Mouse (Mus musculus) megakaryocyte-erythroid progenitor cell, adult 5-6 weeks (primary cell): Measurements from ENCODE around the gene Rap2a. TPM values are rescaled to one million over a fixed set of nuclear protein-coding genes. Genes with fewer than 3 reads are reported as not detected.
A peak's percentile ranks its signal among the peaks of the same experiment; 100 is the strongest.

Experiments
- ATAC-seq: replicated peaks from 2 replicates; pipeline ENCODE4 v1.8.0; 2016; ENCODE audit warnings: mild to moderate bottlenecking, inconsistent platforms; ENCODE audit not compliant: severe bottlenecking, poor library complexity, low FRiP score, low TSS enrichment
- total RNA-seq, 2 experiments: library from RNA; stranded (forward) in 1 of 2; stranded (reverse) in 1 of 2; fragments of 200-1000, 215-1000 nt in 1 of 2; fragments of >200 nt in 1 of 2; fragmentation: Nextera tagmentation in 1 of 2; gene quantifications; 2 replicates each; pipeline ENCODE4 v1.2.3; 2014 to 2017

Gene Rap2a
- total RNA-seq (2014; fragmentation: Nextera tagmentation): 3.4 and 4.6 TPM in 2 replicates
- total RNA-seq (2017): 3.1 and 3.7 TPM in 2 replicates

DNA sequence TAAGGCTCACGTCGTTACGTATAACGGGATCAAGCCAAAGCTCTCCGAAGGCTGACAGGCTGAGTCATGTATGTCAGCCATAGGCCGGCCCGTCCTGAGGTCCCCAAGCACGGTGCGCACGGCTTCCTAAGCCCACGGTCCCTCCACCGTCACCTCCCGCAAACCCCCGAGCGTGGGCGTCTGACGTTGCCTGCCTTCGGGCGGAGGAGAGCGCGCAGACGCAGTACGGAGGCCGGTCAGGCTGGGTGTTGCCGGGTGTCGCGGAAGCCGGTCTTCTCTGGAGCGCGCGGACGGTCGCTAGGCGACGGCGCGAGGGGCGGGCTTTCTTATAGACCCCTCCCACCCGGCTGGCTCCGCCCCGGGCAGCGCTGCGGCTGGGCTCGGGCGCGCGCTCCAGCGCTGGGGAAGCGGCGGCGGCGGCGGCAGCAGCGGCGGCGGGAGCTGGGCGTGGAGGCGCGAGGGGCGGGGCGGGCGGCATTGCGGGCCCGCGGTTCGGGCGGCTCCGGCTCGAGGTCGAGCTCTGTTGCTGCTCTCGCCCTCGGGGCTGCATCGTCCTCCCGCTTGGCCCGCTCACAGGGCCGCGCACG, at the start of gene Rap2a:
Rap2a (plus strand) TSS at position 463 of the 587 bp plus-strand sequence.
- peak; percentile 78 for ATAC-seq

DNA sequence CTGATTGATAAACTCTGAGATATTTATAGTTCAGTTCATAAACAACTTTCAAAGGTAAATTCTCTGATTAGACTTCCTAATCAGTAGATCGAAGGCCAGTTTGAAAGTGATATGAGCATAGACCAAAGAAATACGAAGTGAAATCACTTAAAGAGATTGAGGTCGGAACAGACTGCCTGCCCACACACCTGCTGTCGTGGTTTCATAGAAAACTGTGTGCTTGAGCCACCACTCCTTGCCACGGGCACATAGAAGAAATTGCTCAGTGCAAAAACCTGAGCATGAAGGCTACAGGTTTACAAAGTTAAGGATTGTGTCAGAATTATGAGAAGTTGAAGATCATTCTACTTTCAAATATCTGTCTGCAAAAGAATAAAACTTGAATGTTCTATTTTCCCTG, 49.7 kb upstream of the Rap2a start:
- ATAC-seq: no peak

- peak; percentile 75 for ATAC-seq
Measured at GRCm38 (mm10) chr14:120432773-120433172, 45.5 kb upstream of the Rap2a start.

DNA sequence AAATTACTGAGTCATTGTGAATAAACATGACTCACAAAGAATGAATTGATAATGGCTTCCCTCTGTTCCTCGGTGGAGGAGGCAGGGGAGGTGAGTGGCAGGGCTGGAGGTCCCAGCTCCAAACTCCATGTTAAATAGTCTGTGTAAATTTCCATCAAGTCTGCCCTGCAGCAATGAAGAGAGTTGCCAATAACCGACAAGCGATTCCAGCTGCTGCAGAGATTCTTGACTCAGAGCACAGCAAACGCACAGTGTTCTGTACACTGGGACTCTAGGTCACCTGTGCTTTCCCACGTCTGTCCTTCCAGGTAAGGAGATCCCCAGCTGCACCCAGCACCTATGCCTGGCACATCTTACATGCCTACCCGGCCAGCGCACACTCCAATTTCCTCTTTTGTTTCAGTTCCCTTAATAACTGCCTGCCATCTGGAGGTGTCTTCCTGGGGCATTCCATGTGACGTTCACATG, 44.3 kb upstream of the Rap2a start:
- ATAC-seq: no peak

DNA sequence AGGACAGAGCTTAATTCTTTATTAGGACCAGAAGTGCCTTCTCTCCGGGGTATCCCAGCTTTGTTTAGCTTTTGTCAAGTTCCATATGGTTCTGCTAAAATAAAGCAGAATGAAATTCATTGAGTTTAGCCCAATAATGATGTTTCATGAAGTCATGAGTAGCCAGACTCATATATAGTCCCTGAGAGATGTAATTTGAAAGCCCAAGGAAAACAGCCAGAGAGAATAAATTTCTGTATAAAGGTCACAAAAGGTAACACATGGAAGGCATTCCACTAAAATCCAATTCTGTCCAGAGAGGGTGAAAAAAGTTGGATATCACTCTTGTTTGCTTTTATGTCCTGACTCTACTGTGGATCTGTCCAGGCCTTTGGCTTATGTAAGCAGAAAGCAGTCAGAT, 43.4 kb upstream of the Rap2a start:
- ATAC-seq: no peak

- ATAC-seq: no peak
Measured at GRCm38 (mm10) chr14:120440716-120441115, 37.5 kb upstream of the Rap2a start.

GRCm38 (mm10) chr14:120441256-120441655, 37.0 kb upstream of the Rap2a start:
- ATAC-seq: no peak

GRCm38 (mm10) chr14:120441836-120442235, 36.4 kb upstream of the Rap2a start:
- ATAC-seq: no peak

DNA sequence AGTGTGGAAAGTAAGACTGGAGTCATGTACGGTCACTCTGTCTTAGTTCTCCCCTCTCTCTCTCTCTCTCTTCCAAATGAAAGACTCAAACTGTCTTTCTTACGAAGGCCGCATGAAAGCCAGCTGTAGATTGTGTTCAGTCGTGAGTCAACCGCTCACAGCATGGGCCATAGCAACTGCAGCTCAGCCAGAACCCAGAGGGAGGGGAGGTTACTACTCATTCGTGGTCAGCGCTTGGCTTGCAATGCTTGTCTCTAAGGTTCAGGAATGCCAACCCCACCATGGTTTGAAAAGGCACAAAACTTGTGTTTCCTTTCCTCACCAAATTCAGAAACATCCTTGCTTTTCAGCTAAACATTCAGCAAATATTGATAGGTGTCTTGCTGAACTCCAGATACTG, 24.0 kb upstream of the Rap2a start:
- no peak for ATAC-seq

- ATAC-seq: no peak; the same call in 1 of the 2 replicates
Measured at GRCm38 (mm10) chr14:120463938-120464727, 14.1 kb upstream of the Rap2a start.

DNA sequence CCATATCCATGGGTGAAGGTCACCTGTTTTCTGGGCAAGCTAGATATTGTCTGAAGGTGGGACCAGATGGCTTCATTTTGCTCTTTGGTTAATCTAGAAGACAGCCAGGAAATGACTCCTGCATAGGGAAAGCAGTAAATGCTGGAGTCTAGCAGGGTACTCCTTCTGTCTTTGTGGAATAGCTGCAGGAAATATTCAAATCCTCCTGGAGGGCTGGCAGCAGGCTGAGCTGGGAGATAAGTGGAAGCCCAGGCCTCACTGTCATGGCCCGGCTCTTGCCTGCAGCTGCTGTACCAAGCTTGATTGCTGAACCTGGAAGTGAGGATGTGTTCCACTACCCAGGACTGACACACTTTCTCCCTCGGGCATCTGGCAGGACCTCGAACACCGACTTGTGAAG, 11.4 kb upstream of the Rap2a start:
- ATAC-seq: no peak

GRCm38 (mm10) chr14:120469126-120469790, 9.0 kb upstream of the Rap2a start:
- ATAC-seq: no peak

DNA sequence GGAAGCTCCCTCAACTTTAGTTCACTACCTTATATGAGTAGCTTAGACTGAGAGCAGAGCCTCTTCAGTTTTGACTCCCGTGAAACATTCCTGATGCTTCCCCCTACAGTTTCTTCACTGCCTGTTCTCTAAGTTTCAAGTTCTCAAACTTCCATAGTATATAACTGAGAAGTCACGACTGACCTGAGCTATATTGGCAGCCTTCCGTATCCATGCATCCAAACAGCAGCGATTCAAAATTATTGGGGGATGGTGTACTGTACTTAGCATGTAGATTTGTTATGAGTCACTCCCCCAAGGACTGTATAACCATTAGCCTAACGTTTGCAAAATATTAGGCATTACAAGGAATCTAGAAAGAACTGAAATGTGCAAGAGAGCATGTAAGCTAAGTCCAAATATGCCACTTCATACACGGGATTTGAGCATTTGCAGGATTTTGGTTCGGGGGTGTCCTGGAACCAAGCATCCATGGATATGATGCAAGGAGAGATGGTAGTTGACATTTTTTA, 2.0 kb upstream of the Rap2a start:
- ATAC-seq: no peak

DNA sequence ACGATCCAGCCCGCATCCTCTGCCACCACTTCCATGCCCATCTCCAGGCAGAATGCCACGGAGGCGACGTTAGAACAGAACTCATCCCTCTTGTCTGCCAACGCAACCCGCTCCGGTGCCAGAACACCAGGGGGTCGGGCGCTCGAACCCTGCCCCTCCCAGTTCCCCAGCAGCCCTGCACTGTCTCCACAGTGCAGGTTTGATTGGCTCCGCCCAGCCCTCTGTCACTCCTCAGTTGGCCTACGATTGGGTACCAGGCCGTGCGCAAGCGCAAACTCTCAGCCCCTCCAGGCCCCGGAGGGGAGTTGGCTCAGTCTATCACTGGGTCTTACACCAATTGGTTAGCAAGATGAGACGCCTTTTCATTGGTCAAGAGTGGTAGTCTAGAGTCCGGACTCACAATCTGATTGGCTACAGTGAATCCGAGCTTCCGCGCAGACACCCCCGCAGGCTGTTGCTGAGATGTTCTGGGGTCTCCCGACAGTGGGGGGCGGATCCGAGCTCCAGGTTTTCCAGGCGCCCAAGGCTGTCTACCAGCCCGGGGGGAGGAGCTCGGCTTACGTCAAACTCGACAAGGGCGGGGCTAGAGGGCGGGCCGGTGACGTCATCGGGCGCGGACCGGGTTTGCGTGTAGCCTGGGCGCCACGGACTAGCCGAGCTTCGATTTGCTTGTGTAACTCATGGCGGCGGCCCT, 809 bp upstream of the Rap2a start:
- ATAC-seq: peak; percentile 89

GRCm38 (mm10) chr14:120478641-120479341, 547 bp downstream of the Rap2a start:
- ATAC-seq: no peak

GRCm38 (mm10) chr14:120480341-120480900, 2.2 kb downstream of the Rap2a start:
- ATAC-seq: no peak

DNA sequence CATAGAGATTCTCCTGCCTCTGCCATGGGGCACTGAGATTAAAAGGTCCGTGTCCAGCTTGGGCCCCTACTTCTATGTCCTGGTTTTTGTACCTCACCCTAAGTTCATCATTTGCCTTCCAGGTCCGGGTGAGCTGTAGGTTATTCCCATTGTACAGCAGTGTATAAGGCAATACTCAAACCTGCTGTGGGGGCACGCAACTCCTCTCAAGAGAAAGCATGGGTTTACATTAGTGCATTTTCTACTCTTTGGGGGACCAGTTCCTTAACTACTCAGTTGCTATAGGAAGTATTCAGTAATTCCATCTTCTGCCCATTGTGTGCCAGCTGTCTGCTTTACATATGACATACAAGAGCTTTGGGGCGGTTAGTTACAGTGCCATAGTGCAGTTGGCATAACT, 2.7 kb downstream of the Rap2a start:
- no peak for ATAC-seq

GRCm38 (mm10) chr14:120484561-120484960, 6.3 kb downstream of the Rap2a start:
- no peak for ATAC-seq

GRCm38 (mm10) chr14:120496284-120496683, 18.0 kb downstream of the Rap2a start:
- 0 out of 2 replicates have a peak, but pooled peaks have one; percentile 38 for ATAC-seq
